Mouse (Mus musculus): ENCODE data around the gene Pold1. TPM values are rescaled to one million over a fixed set of nuclear protein-coding genes. Genes with fewer than 3 reads are reported as not detected.
A peak's percentile ranks its signal among the peaks of the same experiment; 100 is the strongest.

Gene Pold1
- total and polyA plus RNA-seq, 3 experiments: 54.6 to 252 (median 70.1) TPM

GRCm38 (mm10) chr7:44485572-44486195 lies 63.0 kb downstream of the Pold1 start:
- Histone ChIP-seq H3K4me1 (ENCODE audit: insufficient read depth, low read depth, low read length) (peaks cover 34% of the 10 kb centered on the region), H3K27me3 (ENCODE audit: insufficient read depth, low read length) (peaks cover 3% of the 10 kb centered on the region), H3K4me3 (ENCODE audit: low read depth, low read length) (no peak overlapping the region), H3K9me3 (replicated peaks) (no peaks in the 10 kb centered on the region), H3K36me3 (replicated peaks) (peaks cover 54% of the 10 kb centered on the region)
- DNase-seq (ENCODE audit: low spot score) (no peak), ATAC-seq (ENCODE audit: extremely low read depth, insufficient number of reproducible peaks, low FRiP score, poor library complexity, severe bottlenecking) (no peak)
- TF ChIP-seq GATA1 (IDR thresholded peaks at IDR 0.05; ENCODE audit: borderline replicate concordance, low read length) (no peak), GATA2 (IDR thresholded peaks at IDR 0.05; ENCODE audit: borderline replicate concordance, low read depth, low read length) (no peak), POLR2AphosphoS5 (IDR thresholded peaks at IDR 0.05; ENCODE audit: insufficient replicate concordance, low read depth, low read length) (no peak), CTCF (IDR thresholded peaks at IDR 0.05; ENCODE audit: low read depth, low read length) (no peak), TAL1 (conservative IDR thresholded peaks at IDR 0.05; ENCODE audit: low read depth, low read length) (no peak)

- Histone ChIP-seq H3K36me3 (replicated peaks) (peaks cover 47% of the 10 kb centered on the region), H3K4me3 (ENCODE audit: low read depth, low read length) (no peak overlapping the region), H3K27me3 (ENCODE audit: insufficient read depth, low read length) (peaks cover 7% of the 10 kb centered on the region), H3K9me3 (replicated peaks) (no peaks in the 10 kb centered on the region), H3K4me1 (ENCODE audit: insufficient read depth, low read depth, low read length) (peaks cover 34% of the 10 kb centered on the region)
- ATAC-seq (ENCODE audit: extremely low read depth, insufficient number of reproducible peaks, low FRiP score, poor library complexity, severe bottlenecking) (no peak), DNase-seq (ENCODE audit: low spot score) (peak; percentile 37)
- TF ChIP-seq CTCF (IDR thresholded peaks at IDR 0.05; ENCODE audit: low read depth, low read length) (peak; percentile 100), GATA2 (IDR thresholded peaks at IDR 0.05; ENCODE audit: borderline replicate concordance, low read depth, low read length) (no peak), TAL1 (conservative IDR thresholded peaks at IDR 0.05; ENCODE audit: low read depth, low read length) (no peak), GATA1 (IDR thresholded peaks at IDR 0.05; ENCODE audit: borderline replicate concordance, low read length) (no peak), POLR2AphosphoS5 (IDR thresholded peaks at IDR 0.05; ENCODE audit: insufficient replicate concordance, low read depth, low read length) (no peak)
These were observed 63.6 kb downstream of the Pold1 start for GRCm38 (mm10) chr7:44484841-44485571.

- DNase-seq (ENCODE audit: low spot score) (no peak), ATAC-seq (ENCODE audit: extremely low read depth, insufficient number of reproducible peaks, low FRiP score, poor library complexity, severe bottlenecking) (no peak)
- Histone ChIP-seq H3K4me1 (ENCODE audit: insufficient read depth, low read depth, low read length) (peaks cover 40% of the 10 kb centered on the region), H3K4me3 (ENCODE audit: low read depth, low read length) (peak overlapping the region; percentile 29; the same call in 1 of the 2 replicates), H3K9me3 (replicated peaks) (no peaks in the 10 kb centered on the region), H3K27me3 (ENCODE audit: insufficient read depth, low read length) (peaks cover 16% of the 10 kb centered on the region), H3K36me3 (replicated peaks) (peaks cover 39% of the 10 kb centered on the region)
- no peak for TF ChIP-seq GATA1 (IDR thresholded peaks at IDR 0.05; ENCODE audit: borderline replicate concordance, low read length)
- TF ChIP-seq GATA2 (IDR thresholded peaks at IDR 0.05; ENCODE audit: borderline replicate concordance, low read depth, low read length): no peak
- no peak for TF ChIP-seq CTCF (IDR thresholded peaks at IDR 0.05; ENCODE audit: low read depth, low read length)
- no peak for TF ChIP-seq TAL1 (conservative IDR thresholded peaks at IDR 0.05; ENCODE audit: low read depth, low read length)
These were observed 64.5 kb downstream of the Pold1 start for GRCm38 (mm10) chr7:44484109-44484508.

GRCm38 (mm10) chr7:44482836-44483435 lies 65.7 kb downstream of the Pold1 start:
- ATAC-seq (ENCODE audit: extremely low read depth, insufficient number of reproducible peaks, low FRiP score, poor library complexity, severe bottlenecking): peak; percentile 96

More at GRCm38 (mm10) chr7:44482836-44483435, 65.7 kb downstream of the Pold1 start:
- Histone ChIP-seq H3K27me3 (ENCODE audit: insufficient read depth, low read length) (peaks cover 21% of the 10 kb centered on the region), H3K4me3 (ENCODE audit: low read depth, low read length) (no peak overlapping the region; the same call in 1 of the 2 replicates), H3K36me3 (replicated peaks) (peaks cover 28% of the 10 kb centered on the region), H3K4me1 (ENCODE audit: insufficient read depth, low read depth, low read length) (peaks cover 40% of the 10 kb centered on the region), H3K9me3 (replicated peaks) (no peaks in the 10 kb centered on the region)
- TF ChIP-seq GATA2 (IDR thresholded peaks at IDR 0.05; ENCODE audit: borderline replicate concordance, low read depth, low read length) (no peak), GATA1 (IDR thresholded peaks at IDR 0.05; ENCODE audit: borderline replicate concordance, low read length) (no peak), TAL1 (conservative IDR thresholded peaks at IDR 0.05; ENCODE audit: low read depth, low read length) (peak; percentile 78)
- peak; percentile 70 for DNase-seq (ENCODE audit: low spot score)

Other genes with a start within 250 kb of the Pold1 start
- 3.1 and 5.3 TPM in 2 replicates for gene Clec11a, start 241.9 kb downstream of the Pold1 start, total RNA-seq (2014; fragmentation: Nextera tagmentation)
- 2.6 and 3.3 TPM in 2 replicates for gene Clec11a, start 241.9 kb downstream of the Pold1 start, total RNA-seq (2017)
- gene Clec11a, start 241.9 kb downstream of the Pold1 start, polyA plus RNA-seq (2012): 1.8 and 2.2 TPM in 2 replicates
- 0.08 TPM in 1 of 2 replicates, not detected in the other for gene Shank1, start 238.6 kb downstream of the Pold1 start, total RNA-seq (2014; fragmentation: Nextera tagmentation)
- under 0.01 and 0.11 TPM in 2 replicates for gene Shank1, start 238.6 kb downstream of the Pold1 start, total RNA-seq (2017)
- 0.13 and 0.20 TPM in 2 replicates for gene Shank1, start 238.6 kb downstream of the Pold1 start, polyA plus RNA-seq (2012)
- not detected in 2 replicates for gene Syt3, start 164.7 kb downstream of the Pold1 start, total RNA-seq (2014; fragmentation: Nextera tagmentation)
- gene Syt3, start 164.7 kb downstream of the Pold1 start, total RNA-seq (2017): not detected in 2 replicates
- gene Syt3, start 164.7 kb downstream of the Pold1 start, polyA plus RNA-seq (2012): 0.02 TPM in 1 of 2 replicates, not detected in the other
- gene 1700008O03Rik, start 163.0 kb downstream of the Pold1 start, total RNA-seq (2014; fragmentation: Nextera tagmentation): 2.5 TPM in 1 of 2 replicates, not detected in the other
- gene 1700008O03Rik, start 163.0 kb downstream of the Pold1 start, total RNA-seq (2017): 0.11 and 0.41 TPM in 2 replicates
- gene 1700008O03Rik, start 163.0 kb downstream of the Pold1 start, polyA plus RNA-seq (2012): 0.49 and 0.61 TPM in 2 replicates
- not detected in 2 replicates for gene Lrrc4b, start 119.8 kb downstream of the Pold1 start, total RNA-seq (2014; fragmentation: Nextera tagmentation)
- gene Lrrc4b, start 119.8 kb downstream of the Pold1 start, total RNA-seq (2017): 0.05 TPM in 1 of 2 replicates, not detected in the other
- gene Lrrc4b, start 119.8 kb downstream of the Pold1 start, polyA plus RNA-seq (2012): not detected in 2 replicates
- gene Aspdh, start 83.5 kb downstream of the Pold1 start, total RNA-seq (2014; fragmentation: Nextera tagmentation): not detected in 2 replicates
- not detected in 2 replicates for gene Aspdh, start 83.5 kb downstream of the Pold1 start, total RNA-seq (2017)
- gene Aspdh, start 83.5 kb downstream of the Pold1 start, polyA plus RNA-seq (2012): not detected in 2 replicates
- gene Josd2, start 80.9 kb downstream of the Pold1 start, total RNA-seq (2014; fragmentation: Nextera tagmentation): 48.5 and 55.0 TPM in 2 replicates
- 22.1 and 27.2 TPM in 2 replicates for gene Josd2, start 80.9 kb downstream of the Pold1 start, total RNA-seq (2017)
- gene Josd2, start 80.9 kb downstream of the Pold1 start, polyA plus RNA-seq (2012): 162 and 230 TPM in 2 replicates
- gene Emc10, start 52.3 kb downstream of the Pold1 start, total RNA-seq (2014; fragmentation: Nextera tagmentation): 33.3 and 33.7 TPM in 2 replicates
- 18.5 and 19.0 TPM in 2 replicates for gene Emc10, start 52.3 kb downstream of the Pold1 start, total RNA-seq (2017)
- 147 and 166 TPM in 2 replicates for gene Emc10, start 52.3 kb downstream of the Pold1 start, polyA plus RNA-seq (2012)
- 6.8 and 12.7 TPM in 2 replicates for gene Fam71e1, start 52.3 kb downstream of the Pold1 start, total RNA-seq (2014; fragmentation: Nextera tagmentation)
- 1.3 and 5.5 TPM in 2 replicates for gene Fam71e1, start 52.3 kb downstream of the Pold1 start, total RNA-seq (2017)
- gene Fam71e1, start 52.3 kb downstream of the Pold1 start, polyA plus RNA-seq (2012): 6.9 and 7.4 TPM in 2 replicates
- not detected in 2 replicates for gene Mybpc2, start 24.2 kb downstream of the Pold1 start, total RNA-seq (2014; fragmentation: Nextera tagmentation)
- 0.05 TPM in 1 of 2 replicates, not detected in the other for gene Mybpc2, start 24.2 kb downstream of the Pold1 start, total RNA-seq (2017)
- not detected in 2 replicates for gene Mybpc2, start 24.2 kb downstream of the Pold1 start, polyA plus RNA-seq (2012)
- gene Spib, start 16.8 kb downstream of the Pold1 start, total RNA-seq (2014; fragmentation: Nextera tagmentation): not detected in 2 replicates
- gene Spib, start 16.8 kb downstream of the Pold1 start, total RNA-seq (2017): not detected in 2 replicates
- gene Spib, start 16.8 kb downstream of the Pold1 start, polyA plus RNA-seq (2012): not detected in 2 replicates
- 98.5 and 107 TPM in 2 replicates for gene Nr1h2, start 5.1 kb upstream of the Pold1 start, total RNA-seq (2014; fragmentation: Nextera tagmentation)
- gene Nr1h2, start 5.1 kb upstream of the Pold1 start, total RNA-seq (2017): 34.0 and 39.0 TPM in 2 replicates
- 223 and 232 TPM in 2 replicates for gene Nr1h2, start 5.1 kb upstream of the Pold1 start, polyA plus RNA-seq (2012)
- gene Napsa, start 23.5 kb upstream of the Pold1 start, total RNA-seq (2014; fragmentation: Nextera tagmentation): 1.3 and 2.7 TPM in 2 replicates
- gene Napsa, start 23.5 kb upstream of the Pold1 start, total RNA-seq (2017): 0.16 and 0.70 TPM in 2 replicates
- gene Napsa, start 23.5 kb upstream of the Pold1 start, polyA plus RNA-seq (2012): 0.10 and 0.35 TPM in 2 replicates
- gene Kcnc3, start 41.8 kb upstream of the Pold1 start, total RNA-seq (2014; fragmentation: Nextera tagmentation): 0.53 TPM in 1 of 2 replicates, not detected in the other
- gene Kcnc3, start 41.8 kb upstream of the Pold1 start, total RNA-seq (2017): 0.05 TPM in 1 of 2 replicates, not detected in the other
- gene Kcnc3, start 41.8 kb upstream of the Pold1 start, polyA plus RNA-seq (2012): not detected in 2 replicates
- not detected in 2 replicates for gene Myh14, start 122.0 kb upstream of the Pold1 start, total RNA-seq (2014; fragmentation: Nextera tagmentation)
- gene Myh14, start 122.0 kb upstream of the Pold1 start, total RNA-seq (2017): not detected in 2 replicates
- not detected in 2 replicates for gene Myh14, start 122.0 kb upstream of the Pold1 start, polyA plus RNA-seq (2012)
- gene Izumo2, start 159.9 kb upstream of the Pold1 start, total RNA-seq (2014; fragmentation: Nextera tagmentation): not detected in 2 replicates
- not detected in 2 replicates for gene Izumo2, start 159.9 kb upstream of the Pold1 start, total RNA-seq (2017)
- gene Izumo2, start 159.9 kb upstream of the Pold1 start, polyA plus RNA-seq (2012): not detected in 2 replicates
- 44.9 and 48.7 TPM in 2 replicates for gene Vrk3, start 199.6 kb upstream of the Pold1 start, total RNA-seq (2014; fragmentation: Nextera tagmentation)
- 48.8 and 49.0 TPM in 2 replicates for gene Vrk3, start 199.6 kb upstream of the Pold1 start, total RNA-seq (2017)
- gene Vrk3, start 199.6 kb upstream of the Pold1 start, polyA plus RNA-seq (2012): 72.0 and 82.5 TPM in 2 replicates
- 3.9 and 4.1 TPM in 2 replicates for gene Zfp473, start 202.2 kb upstream of the Pold1 start, total RNA-seq (2014; fragmentation: Nextera tagmentation)
- 4.0 and 4.5 TPM in 2 replicates for gene Zfp473, start 202.2 kb upstream of the Pold1 start, total RNA-seq (2017)
- 0.14 and 0.33 TPM in 2 replicates for gene Zfp473, start 202.2 kb upstream of the Pold1 start, polyA plus RNA-seq (2012)